Mouse (Mus musculus) spleen, adult 2 months (tissue): ENCODE measurements at regions not wholly inside any gene's neighbourhood (a gene's known extent, or its start where the extent isn't known, plus 50 kb on each side); places are given as distances from the start of the nearest gene placed in this dataset.

ENCODE experiments used
- CTCF ChIP-seq: fragments of 200-500 bp; IDR thresholded peaks from 2 replicates; pipeline ENCODE4 v1.5.1; 2011; ENCODE audit warnings: mild to moderate bottlenecking, inconsistent platforms; ENCODE audit not compliant: insufficient read depth, insufficient read length, insufficient replicate concordance; ENCODE audit errors: extremely low read depth
- POLR2A ChIP-seq: fragments of 200-500 bp; IDR thresholded peaks from 2 replicates; pipeline ENCODE4 v1.6.1; 2011; ENCODE audit warnings: low read depth, low read length, inconsistent platforms

- TF ChIP-seq POLR2A, result no peak
- TF ChIP-seq CTCF, result no peak
Observed at GRCm38 (mm10) chr9:41821401-41821800, 302.7 kb downstream of the Sorl1 start.
